Mouse (Mus musculus) heart, embryonic 16.5 days (tissue): ENCODE data around the gene Gm43518. TPM values are rescaled to one million over a fixed set of nuclear protein-coding genes. Genes with fewer than 3 reads are reported as not detected.

Experiments used
- ATAC-seq: fragments of 200-750 bp; cut with Nextera tagmentation; replicated peaks from 2 replicates; pipeline ENCODE4 v1.8.0; 2017; ENCODE audit warnings: moderate number of reproducible peaks; ENCODE audit not compliant: insufficient read depth, low FRiP score; ENCODE audit errors: extremely low read depth
- H3K27ac ChIP-seq: fragments of 300-500 bp; sonication (generic); 2 replicates; pipeline ENCODE4 v1.5.1; 2014; ENCODE audit warnings: mild to moderate bottlenecking, low read length, control low read depth, moderate library complexity
- H3K27me3 ChIP-seq: fragments of 300-500 bp; sonication (generic); 2 replicates; pipeline ENCODE4 v1.6.1; 2014; ENCODE audit warnings: low read length, mixed read lengths; ENCODE audit not compliant: control insufficient read depth, insufficient read depth
- H3K36me3 ChIP-seq: fragments of 300-500 bp; sonication (generic); 2 replicates; pipeline ENCODE4 v1.6.1; 2014; ENCODE audit not compliant: control insufficient read depth, insufficient read depth
- H3K4me1 ChIP-seq: fragments of 300-500 bp; sonication (generic); 2 replicates; pipeline ENCODE4 v1.6.1; 2014; ENCODE audit warnings: low read length, mixed read lengths; ENCODE audit not compliant: control insufficient read depth, insufficient read depth
- H3K4me2 ChIP-seq: fragments of 300-500 bp; sonication (generic); 2 replicates; pipeline ENCODE4 v1.6.1; 2014; ENCODE audit warnings: low read depth, mild to moderate bottlenecking, control low read depth, low read length
- H3K4me3 ChIP-seq: fragments of 300-500 bp; sonication (generic); 2 replicates; pipeline ENCODE4 v1.5.1; 2014; ENCODE audit warnings: mild to moderate bottlenecking, control low read depth, low read length
- H3K9ac ChIP-seq: fragments of 300-500 bp; sonication (generic); 2 replicates; pipeline ENCODE4 v1.6.1; 2014; ENCODE audit warnings: low read length, control low read depth
- H3K9me3 ChIP-seq: fragments of 300-500 bp; sonication (generic); replicated peaks from 2 replicates; pipeline ENCODE4 v1.6.1; 2016; ENCODE audit warnings: low read length; ENCODE audit not compliant: control insufficient read depth
- WGBS: fragments of 180-500 bp; shearing (Covaris S2); extraction: QIAGEN DNeasy Blood & Tissue Kit; methylation state at CpG from one replicate; pipeline ENCODE4 v1.1.7; 2014; 5-methylcytosine and 5-hydroxymethylcytosine counted together
- polyA plus RNA-seq: library from polyadenylated mRNA; unstranded; fragments of >200 nt; fragmentation: Nextera tagmentation; extraction: Ambion mirVana; gene quantifications from 2 replicates; pipeline ENCODE4 v1.2.1, GENCODE M21; 2015

The Gm43518 gene
- polyA plus RNA-seq, 1 experiment from 2014 or later: 1.8 TPM

DNA sequence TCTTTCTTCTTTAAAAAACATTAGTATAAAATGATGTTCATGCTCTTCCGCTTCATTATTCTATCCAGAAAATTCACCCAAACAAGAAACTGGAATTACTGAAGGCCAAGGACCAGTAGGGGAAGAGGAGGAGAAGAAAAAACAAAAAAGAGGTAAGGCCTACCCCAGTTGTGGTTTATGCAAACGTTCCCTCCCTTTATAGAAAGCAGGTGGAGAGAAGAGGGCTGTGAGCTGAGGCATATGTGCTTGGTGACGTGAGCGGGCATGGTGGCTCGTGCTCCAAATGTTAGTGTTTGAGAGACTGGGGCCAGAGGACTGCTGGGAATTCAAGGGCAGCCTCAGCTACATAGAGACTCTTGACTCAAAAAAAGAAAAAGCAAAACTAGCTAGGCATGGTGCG lies 5.1 kb upstream of the Gm43518 start:
- Histone ChIP-seq H3K27me3 (no peaks in the 10 kb centered on the region), H3K36me3 (peaks cover 59% of the 10 kb centered on the region)

DNA sequence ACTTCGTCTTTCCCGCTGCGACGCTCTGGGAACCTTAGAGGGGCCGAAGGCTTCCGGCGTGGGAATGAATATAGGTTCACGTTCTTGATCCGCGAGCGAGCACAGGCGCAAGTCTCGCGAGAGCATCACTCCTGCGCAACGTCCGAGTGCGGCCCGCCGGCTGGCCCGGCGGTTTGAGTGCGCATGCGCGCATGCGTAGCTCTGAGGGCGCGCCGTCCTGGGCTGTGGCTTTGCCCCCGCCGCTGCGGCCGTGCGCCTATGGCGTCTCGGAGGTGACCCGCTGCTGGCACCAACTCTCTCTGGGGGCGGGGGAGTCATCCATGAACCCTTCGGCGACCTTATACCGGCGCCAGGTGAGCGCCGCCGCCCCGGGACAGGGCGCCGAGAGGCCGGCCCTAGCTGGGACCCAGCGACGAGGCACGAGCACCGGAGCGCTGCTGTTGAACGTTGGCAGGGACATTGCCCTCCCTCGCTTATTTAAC lies 3.3 kb downstream of the Gm43518 start, which contains the start of gene Ccdc62:
Gene Ccdc62, plus strand, starts transcription at position 172 of the 482 bp plus-strand sequence.
- peaks cover 27% of the 10 kb centered on the region for H3K36me3 ChIP-seq
- H3K27me3 ChIP-seq: no peaks in the 10 kb centered on the region
- ATAC-seq: peak; percentile 97
- H3K4me3 ChIP-seq: peak within 1 kb of the TSS; percentile 88
- H3K4me1 ChIP-seq: no peaks in the 10 kb centered on the region; the same call in 1 of the 2 replicates
- peak within 1 kb of the TSS; percentile 96 for H3K4me2 ChIP-seq
- no peaks in the 10 kb centered on the region for H3K9me3 ChIP-seq
- H3K27ac ChIP-seq: peak within 1 kb of the TSS; percentile 94
- H3K9ac ChIP-seq: peak within 1 kb of the TSS; percentile 96
- under 1% methylated on average over 56 of the region's 56 CpGs for WGBS

More for the DNA sequence above, 5.1 kb upstream of the Gm43518 start:
- no peak for ATAC-seq
- Histone ChIP-seq H3K27ac (no peak overlapping the region), H3K9me3 (no peaks in the 10 kb centered on the region), H3K4me1 (no peaks in the 10 kb centered on the region), H3K9ac (no peak overlapping the region), H3K4me3 (no peak overlapping the region), H3K4me2 (no peak overlapping the region)
- WGBS: 84% methylated on average over 6 of the region's 6 CpGs

- 48% methylated on average over 13 of the region's 13 CpGs for WGBS
- H3K4me3 ChIP-seq: peak overlapping the region; percentile 88
- no peaks in the 10 kb centered on the region for H3K9me3 ChIP-seq
- H3K4me2 ChIP-seq: peak overlapping the region; percentile 96
- peak overlapping the region; percentile 94 for H3K27ac ChIP-seq
- no peaks in the 10 kb centered on the region; the same call in 1 of the 2 replicates for H3K4me1 ChIP-seq
- H3K36me3 ChIP-seq: peaks cover 24% of the 10 kb centered on the region
- H3K27me3 ChIP-seq: no peaks in the 10 kb centered on the region
- ATAC-seq: no peak
- H3K9ac ChIP-seq: peak overlapping the region; percentile 96
Observed at GRCm38 (mm10) chr5:123931131-123931530, 3.9 kb downstream of the Gm43518 start.

DNA sequence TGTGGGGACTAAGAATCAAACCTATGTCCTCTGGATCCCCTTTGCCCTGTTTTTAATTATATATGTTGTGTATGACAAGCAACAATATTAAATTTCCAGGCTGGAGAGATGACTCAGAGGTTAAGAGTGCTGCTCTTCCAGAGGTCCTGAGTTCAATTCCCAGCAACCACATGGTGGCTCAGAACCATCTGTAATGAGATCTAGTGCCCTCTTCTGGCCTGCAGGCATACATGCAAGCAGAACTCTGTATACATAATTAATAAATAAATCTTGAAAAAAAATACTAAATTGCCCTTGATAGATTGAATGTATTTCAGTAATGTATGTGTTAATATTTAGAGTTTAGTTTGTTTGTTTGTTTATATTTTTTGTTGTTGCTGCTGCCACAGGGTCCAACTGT lies 5.7 kb downstream of the Gm43518 start:
- no peaks in the 10 kb centered on the region; the same call in 1 of the 2 replicates for H3K4me1 ChIP-seq
- no peaks in the 10 kb centered on the region for H3K9me3 ChIP-seq
- no peak overlapping the region for H3K9ac ChIP-seq
- no peak for ATAC-seq
- H3K27ac ChIP-seq: no peak overlapping the region
- H3K4me3 ChIP-seq: no peak overlapping the region
- no peak overlapping the region for H3K4me2 ChIP-seq
- H3K27me3 ChIP-seq: no peaks in the 10 kb centered on the region
- peaks cover 8% of the 10 kb centered on the region for H3K36me3 ChIP-seq

DNA sequence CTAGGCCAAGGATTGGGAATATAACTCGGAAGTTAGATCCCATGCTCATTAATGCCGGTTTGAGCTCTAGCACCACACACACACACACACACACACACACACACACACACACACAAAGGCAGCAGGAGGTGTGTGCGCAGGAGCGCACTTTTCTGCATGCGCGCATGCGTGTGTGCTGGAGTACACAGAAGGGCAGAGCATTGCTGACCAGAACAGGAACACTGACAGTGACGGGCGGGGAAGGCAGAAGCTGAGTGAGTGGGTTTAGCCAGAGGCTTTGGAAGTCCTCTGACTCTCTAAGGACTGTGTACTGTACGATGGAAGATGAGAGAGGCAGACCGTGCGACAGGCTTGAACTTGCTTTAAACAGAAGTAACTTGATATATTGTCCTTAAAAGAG lies 6.3 kb downstream of the Gm43518 start:
- H3K4me3 ChIP-seq: no peak overlapping the region
- WGBS: 90% methylated on average over 12 of the region's 12 CpGs
- H3K36me3 ChIP-seq: peaks cover 2% of the 10 kb centered on the region; the same call in 1 of the 2 replicates
- H3K9me3 ChIP-seq: no peaks in the 10 kb centered on the region
- H3K4me1 ChIP-seq: no peaks in the 10 kb centered on the region; the same call in 1 of the 2 replicates
- no peaks in the 10 kb centered on the region for H3K27me3 ChIP-seq
- no peak for ATAC-seq
- no peak overlapping the region for H3K27ac ChIP-seq
- no peak overlapping the region for H3K9ac ChIP-seq
- H3K4me2 ChIP-seq: no peak overlapping the region

- H3K4me2 ChIP-seq: peak overlapping the region; percentile 27; the same call in 1 of the 2 replicates
- no peak for ATAC-seq
- H3K4me3 ChIP-seq: no peak overlapping the region
- no peaks in the 10 kb centered on the region; the same call in 1 of the 2 replicates for H3K4me1 ChIP-seq
- H3K9ac ChIP-seq: peak overlapping the region; percentile 3; the same call in 1 of the 2 replicates
- no peak overlapping the region for H3K27ac ChIP-seq
- H3K27me3 ChIP-seq: no peaks in the 10 kb centered on the region
- 28% methylated on average over 18 of the region's 18 CpGs for WGBS
- H3K36me3 ChIP-seq: no peaks in the 10 kb centered on the region; the same call in 1 of the 2 replicates
- H3K9me3 ChIP-seq: no peaks in the 10 kb centered on the region
Observed at GRCm38 (mm10) chr5:123933957-123934591, 6.9 kb downstream of the Gm43518 start.

- Histone ChIP-seq H3K27ac (no peak overlapping the region), H3K9me3 (no peaks in the 10 kb centered on the region), H3K27me3 (no peaks in the 10 kb centered on the region), H3K9ac (no peak overlapping the region), H3K4me2 (no peak overlapping the region), H3K4me1 (no peaks in the 10 kb centered on the region; the same call in 1 of the 2 replicates), H3K36me3 (no peaks in the 10 kb centered on the region), H3K4me3 (no peak overlapping the region)
- ATAC-seq: no peak
- WGBS: 80% methylated on average over 5 of the region's 5 CpGs
Observed at GRCm38 (mm10) chr5:123935931-123936330, 8.7 kb downstream of the Gm43518 start.

GRCm38 (mm10) chr5:123938479-123938878 lies 11.3 kb downstream of the Gm43518 start:
- Histone ChIP-seq H3K9ac (no peak overlapping the region), H3K27ac (no peak overlapping the region), H3K4me1 (no peaks in the 10 kb centered on the region), H3K36me3 (no peaks in the 10 kb centered on the region), H3K9me3 (no peaks in the 10 kb centered on the region), H3K4me3 (no peak overlapping the region), H3K27me3 (no peaks in the 10 kb centered on the region), H3K4me2 (no peak overlapping the region)
- no peak for ATAC-seq
- WGBS: 84% methylated on average over 5 of the region's 5 CpGs

GRCm38 (mm10) chr5:123946546-123946945 lies 19.3 kb downstream of the Gm43518 start:
- Histone ChIP-seq H3K4me2 (no peak overlapping the region), H3K9ac (no peak overlapping the region), H3K4me3 (no peak overlapping the region), H3K9me3 (no peaks in the 10 kb centered on the region), H3K36me3 (no peaks in the 10 kb centered on the region), H3K27me3 (no peaks in the 10 kb centered on the region), H3K4me1 (no peaks in the 10 kb centered on the region), H3K27ac (no peak overlapping the region)
- ATAC-seq: no peak
- 60% methylated on average over 4 of the region's 4 CpGs for WGBS
